Mouse (Mus musculus): ENCODE measurements around the gene Tmigd3. TPM values are rescaled to one million over a fixed set of nuclear protein-coding genes. Genes with fewer than 3 reads are reported as not detected.

Tmigd3 gene
- total RNA-seq, 2 experiments from 2014 or later = 0.24 TPM; not detected in 1

GRCm38 (mm10) chr3:105872579-105872978, 1.9 kb downstream of the Tmigd3 start:
- intact Hi-C loops (cut with DNase I) = no loop called here
- no peak for DNase-seq

GRCm38 (mm10) chr3:105873451-105874445, 3.0 kb downstream of the Tmigd3 start:
- intact Hi-C loops (cut with DNase I) = no loop called here
- no peak for DNase-seq

- intact Hi-C loops (cut with DNase I) = no loop called here
- no peak for DNase-seq
Measured at GRCm38 (mm10) chr3:105876022-105876421, 5.3 kb downstream of the Tmigd3 start.

- intact Hi-C loops (cut with DNase I) = no loop called here
- DNase-seq = no peak
Measured at GRCm38 (mm10) chr3:105877252-105877803, 6.6 kb downstream of the Tmigd3 start.

GRCm38 (mm10) chr3:105877919-105878318, 7.2 kb downstream of the Tmigd3 start:
- intact Hi-C loops (cut with DNase I) = no loop called here
- no peak for DNase-seq

GRCm38 (mm10) chr3:105878751-105879150, 8.0 kb downstream of the Tmigd3 start:
- DNase-seq = no peak
- intact Hi-C loops (cut with DNase I) = no loop called here

GRCm38 (mm10) chr3:105880419-105880818, 9.7 kb downstream of the Tmigd3 start:
- no peak for DNase-seq
- intact Hi-C loops (cut with DNase I) = no loop called here

GRCm38 (mm10) chr3:105882105-105882504, 11.4 kb downstream of the Tmigd3 start:
- DNase-seq = no peak
- intact Hi-C loops (cut with DNase I) = no loop called here

- intact Hi-C loops (cut with DNase I) = no loop called here
- DNase-seq = no peak
Measured at GRCm38 (mm10) chr3:105883111-105883510, 12.4 kb downstream of the Tmigd3 start.

GRCm38 (mm10) chr3:105888961-105889360, 18.3 kb downstream of the Tmigd3 start:
- intact Hi-C loops (cut with DNase I) = no loop called here
- DNase-seq = no peak

- DNase-seq = peak in 1 of 2 experiments; percentile 41
- intact Hi-C loops (cut with DNase I) = loop anchor here (2.0 kb wide), 1 partner anchor 87 kb away; no protein-coding TSS in a partner anchor
Measured at GRCm38 (mm10) chr3:105890220-105890619, 19.5 kb downstream of the Tmigd3 start.

GRCm38 (mm10) chr3:105891141-105891540, 20.4 kb downstream of the Tmigd3 start:
- intact Hi-C loops (cut with DNase I) = loop anchor here (2.0 kb wide), 1 partner anchor 88 kb away; no protein-coding TSS in a partner anchor
- no peak for DNase-seq

GRCm38 (mm10) chr3:105891760-105892571, 21.3 kb downstream of the Tmigd3 start:
- intact Hi-C loops (cut with DNase I) = loop anchor here (2.0 kb wide), 1 partner anchor 89 kb away; no protein-coding TSS in a partner anchor
- DNase-seq = peak; percentile 47 to 59

GRCm38 (mm10) chr3:105892572-105893495, 22.1 kb downstream of the Tmigd3 start:
- DNase-seq = peak; percentile 33 to 34
- intact Hi-C loops (cut with DNase I) = no loop called here

- intact Hi-C loops (cut with DNase I) = loop anchor here (2.0 kb wide), 1 partner anchor 69 kb away; no protein-coding TSS in a partner anchor
- DNase-seq = peak; percentile 63 to 69
Measured at GRCm38 (mm10) chr3:105893941-105894391, 23.3 kb downstream of the Tmigd3 start.

- DNase-seq = peak; percentile 92 to 96
- intact Hi-C loops (cut with DNase I) = loop anchor here (1.0 to 2.0 kb wide), 3 partner anchors 70 to 208 kb away; partner anchors contain the start of gene Ddx20
Measured at GRCm38 (mm10) chr3:105894601-105895592, 24.2 kb downstream of the Tmigd3 start.

- no peak for DNase-seq
- intact Hi-C loops (cut with DNase I) = loop anchor here (2.0 kb wide), 1 partner anchor 126 kb away; no protein-coding TSS in a partner anchor
Measured at GRCm38 (mm10) chr3:105896811-105897210, 26.1 kb downstream of the Tmigd3 start.

GRCm38 (mm10) chr3:105898325-105898724, 27.6 kb downstream of the Tmigd3 start:
- DNase-seq = peak; percentile 58 to 59
- intact Hi-C loops (cut with DNase I) = no loop called here
